In genomic region chr6:38215448-38216110, GRCm38 (mm10) we compare ENCODE assay signal across 15 mouse cellular contexts.
"Had no signal": no experiment of that assay in that cellular context is flagged by ENCODE, and none has a peak within 500 bp of the region (broad histone marks: within the 10 kb centered on the region; RNA-seq: fewer than 3 reads in every experiment).

No protein-coding gene starts in this region.

- H3K9ac ChIP-seq: liver, embryonic 15.5 days; midbrain, embryonic 12.5 days; neural tube, embryonic 15.5 days had no signal

- H3K4me1 ChIP-seq: limb, embryonic 10.5 days; liver, embryonic 15.5 days had no signal

- DNase-seq: kidney, adult 11 months; kidney, adult 9 months; kidney, postnatal 36 days; lung, adult 2 months; lung, postnatal 4 days; thymus, adult 18-20 months; thymus, postnatal 36 days had no signal

- H3K9me3 ChIP-seq: neural tube, embryonic 15.5 days had no signal

- H3K27ac ChIP-seq: kidney, postnatal 0 days; limb, embryonic 10.5 days; liver, embryonic 15.5 days; midbrain, embryonic 12.5 days; neural tube, embryonic 15.5 days had no signal

- H3K4me3 ChIP-seq: limb, embryonic 10.5 days; liver, embryonic 15.5 days; midbrain, embryonic 12.5 days; myocyte; neural tube, embryonic 15.5 days had no signal

- H3K36me3 ChIP-seq: liver, embryonic 15.5 days; neural tube, embryonic 15.5 days had no signal

- ATAC-seq: lung, postnatal 0 days had no signal

- H3K27me3 ChIP-seq: liver, embryonic 15.5 days; neural tube, embryonic 15.5 days had no signal

- H3K4me2 ChIP-seq: liver, embryonic 11.5 days; liver, embryonic 15.5 days; midbrain, embryonic 12.5 days; neural tube, embryonic 15.5 days had no signal
